Mouse (Mus musculus) forebrain, postnatal 0 days (tissue): ENCODE results near the gene Pcsk4. TPM values are rescaled to one million over a fixed set of nuclear protein-coding genes. Genes with fewer than 3 reads are reported as not detected.
"Not testable (repeated sequence)": the region's sequence is repeated elsewhere in the genome, so short reads cannot be mapped to it uniquely, and the experiment has no call there.

Experiments used
- ATAC-seq: fragments of 200-750 bp; cut with Nextera tagmentation; 2 replicates; pipeline ENCODE4 v1.8.0; 2017; ENCODE audit warnings: mild to moderate bottlenecking, moderate library complexity
- DNase-seq: peaks from one replicate; pipeline ENCODE4 v3.0.0-alpha.2; 2015
- H3K27ac ChIP-seq: fragments of 300-500 bp; sonication (generic); 2 replicates; pipeline ENCODE4 v1.5.1; 2014; ENCODE audit warnings: low read depth, mild to moderate bottlenecking, antibody characterized with exemption, low read length, moderate library complexity, mixed read lengths
- H3K27me3 ChIP-seq: fragments of 300-500 bp; sonication (generic); 2 replicates; pipeline ENCODE4 v1.6.1; 2014; ENCODE audit warnings: mild to moderate bottlenecking, low read length, mixed read lengths; ENCODE audit not compliant: insufficient read depth
- H3K36me3 ChIP-seq: fragments of 300-500 bp; sonication (generic); 2 replicates; pipeline ENCODE4 v1.6.1; 2014; ENCODE audit warnings: mild to moderate bottlenecking, moderate library complexity; ENCODE audit not compliant: insufficient read depth
- H3K4me1 ChIP-seq: fragments of 300-500 bp; sonication (generic); 2 replicates; pipeline ENCODE4 v1.6.1; 2014; ENCODE audit warnings: antibody characterized with exemption; ENCODE audit not compliant: insufficient read depth
- H3K4me2 ChIP-seq: fragments of 300-500 bp; sonication (generic); 2 replicates; pipeline ENCODE4 v1.6.1; 2014; ENCODE audit warnings: low read depth, mild to moderate bottlenecking, moderate library complexity
- H3K4me3 ChIP-seq: fragments of 300-500 bp; sonication (generic); 2 replicates; pipeline ENCODE4 v1.5.1; 2014; ENCODE audit warnings: low read depth, low read length, mixed read lengths
- H3K9ac ChIP-seq: fragments of 300-500 bp; sonication (generic); 2 replicates; pipeline ENCODE4 v1.6.1; 2014; ENCODE audit warnings: mild to moderate bottlenecking
- H3K9me3 ChIP-seq: fragments of 300-500 bp; sonication (generic); 2 replicates; pipeline ENCODE4 v1.6.1; 2016; ENCODE audit warnings: low read length
- CTCF ChIP-seq: sonication (generic); IDR thresholded peaks from 2 replicates; pipeline ENCODE4 v1.5.1; 2016; ENCODE audit warnings: antibody characterized with exemption, control low read depth, low read depth
- WGBS: fragments of 180-500 bp; shearing (Covaris S2); extraction: QIAGEN DNeasy Blood & Tissue Kit; methylation state at CpG from one replicate; pipeline ENCODE4 v1.1.7; 2014; 5-methylcytosine and 5-hydroxymethylcytosine counted together
- polyA plus RNA-seq: library from polyadenylated mRNA; unstranded; fragments of >200 nt; fragmentation: Nextera tagmentation; extraction: Ambion mirVana; gene quantifications from 2 replicates; pipeline ENCODE4 v1.2.1, GENCODE M21; 2015
- total RNA-seq: library from RNA; depleted of rRNA; stranded (reverse); fragments of >200 nt; gene quantifications from 2 replicates; pipeline ENCODE4 v1.2.3, GENCODE M21; 2014

Pcsk4 gene
- total and polyA plus RNA-seq, 2 experiments from 2014 or later, result 3.8 to 7.4 TPM

DNA sequence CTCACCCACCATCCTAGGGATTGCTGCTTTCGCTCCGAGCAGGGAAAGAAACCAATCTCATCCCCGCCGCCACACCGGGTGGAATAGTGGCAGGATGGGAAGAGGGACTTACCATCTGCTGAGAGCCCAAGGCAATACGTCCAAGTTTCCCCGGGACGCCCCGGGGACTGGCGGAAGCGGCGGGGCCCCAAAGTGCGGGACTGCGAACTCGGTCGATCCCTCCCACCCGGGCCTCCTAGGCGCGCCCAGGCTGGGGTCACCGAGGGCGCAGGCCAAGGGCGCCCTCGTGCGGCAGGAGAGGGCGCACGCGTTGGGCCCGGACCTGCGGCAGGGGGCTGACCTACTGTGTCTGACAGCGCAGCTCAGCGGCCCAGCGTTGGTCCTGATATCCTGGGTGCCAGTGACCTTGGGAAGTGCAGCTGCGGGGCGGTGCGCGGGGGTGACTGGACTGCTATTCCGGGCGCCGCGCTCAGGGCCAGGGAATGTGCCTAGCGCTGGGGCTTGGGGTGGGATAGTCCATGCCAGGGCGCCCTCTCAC, 19.0 kb upstream of the Pcsk4 start, which contains the start of gene Adamtsl5:
Gene Adamtsl5, minus strand, starts transcription at position 169 of the 538 bp plus-strand sequence.
- Histone ChIP-seq H3K27ac (no peak within 1 kb of the TSS), H3K9me3 (no peaks in the 10 kb centered on the region), H3K9ac (no peak within 1 kb of the TSS), H3K4me3 (no peak within 1 kb of the TSS), H3K4me2 (peak within 1 kb of the TSS; percentile 6), H3K27me3 (peaks cover 79% of the 10 kb centered on the region), H3K4me1 (peaks cover 4% of the 10 kb centered on the region; the same call in 1 of the 2 replicates), H3K36me3 (no peaks in the 10 kb centered on the region)
- peak; percentile 51 for TF ChIP-seq CTCF
- DNase-seq, result no peak
- 2% methylated on average over 42 of the region's 42 CpGs for WGBS
- peak; percentile 23; the same call in 1 of the 2 replicates for ATAC-seq

DNA sequence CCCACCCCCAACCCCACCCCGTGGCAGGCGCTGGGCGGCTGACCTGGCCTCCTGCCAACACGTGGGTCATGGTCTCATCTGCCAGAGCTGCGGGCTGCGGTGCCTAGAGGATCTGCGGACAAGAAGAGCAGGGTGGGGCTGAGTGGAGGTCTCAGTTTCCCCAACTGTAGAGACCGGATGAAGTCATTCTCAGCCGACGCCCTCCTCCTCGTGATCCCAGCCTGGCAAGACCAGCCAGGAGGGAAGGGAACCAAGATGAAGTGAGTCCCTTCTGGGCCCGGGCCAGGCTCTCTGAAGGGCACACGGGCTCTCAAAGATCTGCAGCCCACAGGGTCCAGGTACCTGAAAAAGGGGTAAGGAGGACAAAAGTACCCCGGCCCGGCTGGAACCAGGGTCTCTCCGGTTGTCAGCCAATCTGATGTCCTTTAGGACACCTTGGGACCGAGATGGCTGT, 18.2 kb upstream of the Pcsk4 start:
- no peak for TF ChIP-seq CTCF
- 13% methylated on average over 17 of the region's 17 CpGs for WGBS
- Histone ChIP-seq H3K4me2 (no peak overlapping the region), H3K4me1 (peaks cover 7% of the 10 kb centered on the region; the same call in 1 of the 2 replicates), H3K4me3 (no peak overlapping the region), H3K27ac (no peak overlapping the region), H3K36me3 (no peaks in the 10 kb centered on the region), H3K9me3 (no peaks in the 10 kb centered on the region), H3K27me3 (peaks cover 79% of the 10 kb centered on the region), H3K9ac (no peak overlapping the region)
- DNase-seq (no peak), ATAC-seq (no peak)

DNA sequence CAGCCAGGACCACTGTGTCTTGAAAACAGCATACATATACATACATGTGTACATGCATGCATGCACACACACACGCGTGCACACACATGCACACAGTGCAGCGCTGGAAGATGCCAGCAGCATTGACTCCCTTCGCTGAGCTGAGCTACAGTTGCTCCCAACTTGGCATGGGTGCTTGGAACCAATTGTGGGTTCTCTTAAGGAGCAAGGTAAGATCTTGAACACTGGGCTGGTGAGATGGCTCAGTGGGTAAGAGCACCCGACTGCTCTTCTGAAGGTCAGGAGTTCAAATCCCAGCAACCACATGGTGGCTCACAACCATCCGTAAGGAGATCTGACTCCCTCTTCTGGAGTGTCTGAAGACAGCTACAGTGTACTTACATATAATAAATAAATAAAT, 16.6 kb upstream of the Pcsk4 start:
- not testable (repeated sequence) for H3K4me3 ChIP-seq, H3K27ac ChIP-seq, H3K4me2 ChIP-seq, H3K36me3 ChIP-seq, ATAC-seq, H3K4me1 ChIP-seq, H3K9me3 ChIP-seq, H3K9ac ChIP-seq, DNase-seq
- H3K27me3 ChIP-seq, result peaks cover 84% of the 10 kb centered on the region
- 76% methylated on average over 5 of the region's 6 CpGs for WGBS

DNA sequence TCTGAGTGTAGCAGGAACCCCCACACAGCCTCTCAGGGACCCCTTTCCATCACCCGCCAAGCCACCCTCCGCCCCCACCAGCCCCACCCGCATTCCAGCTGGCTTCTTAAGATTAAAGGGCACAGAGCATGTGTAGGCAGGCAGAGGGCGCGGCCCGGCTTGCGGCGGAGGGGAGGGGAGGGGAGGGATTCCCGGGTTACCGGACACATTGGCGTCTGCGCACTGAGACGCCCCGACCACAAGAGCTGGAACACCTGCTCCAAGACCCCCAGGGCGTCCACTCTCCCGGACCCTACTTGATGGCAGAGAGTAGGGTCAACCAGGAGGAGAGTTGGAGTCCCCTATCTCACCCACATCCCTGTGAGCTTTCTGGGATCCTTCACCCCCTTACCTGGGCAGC, 15.8 kb upstream of the Pcsk4 start:
- Histone ChIP-seq H3K9ac (no peak overlapping the region), H3K4me3 (no peak overlapping the region), H3K27me3 (peaks cover 86% of the 10 kb centered on the region), H3K36me3 (no peaks in the 10 kb centered on the region), H3K27ac (no peak overlapping the region), H3K9me3 (no peaks in the 10 kb centered on the region), H3K4me1 (peaks cover 7% of the 10 kb centered on the region; the same call in 1 of the 2 replicates), H3K4me2 (no peak overlapping the region)
- ATAC-seq, result no peak
- 2% methylated on average over 16 of the region's 16 CpGs for WGBS
- TF ChIP-seq CTCF, result no peak
- DNase-seq, result no peak

DNA sequence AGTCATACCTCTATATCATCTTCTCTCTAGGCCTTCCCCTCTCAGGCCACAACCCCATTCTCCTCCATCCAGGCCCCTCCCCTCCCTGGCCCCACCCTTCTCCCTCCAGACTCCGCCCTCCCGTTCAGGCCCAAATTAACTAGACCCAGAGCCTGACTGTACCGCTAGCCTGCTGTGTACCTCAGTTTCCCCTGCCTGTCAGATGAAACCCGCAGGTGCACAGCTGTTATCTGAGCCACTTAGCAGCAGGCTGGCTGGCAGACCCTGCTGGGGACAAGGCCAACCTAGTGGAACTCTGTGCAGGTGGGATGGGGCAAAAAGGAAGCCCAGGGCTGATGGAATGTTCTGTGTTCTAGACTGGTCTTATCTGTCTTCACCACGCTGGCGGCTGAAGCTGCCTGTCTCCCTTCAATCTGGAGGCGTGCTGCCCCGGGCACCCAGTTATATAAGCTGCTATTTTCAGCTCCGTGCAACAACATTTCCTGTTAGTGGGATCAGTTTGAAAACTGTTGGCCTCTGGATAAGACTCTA, 14.9 kb upstream of the Pcsk4 start:
- no peak overlapping the region for H3K27ac ChIP-seq
- no peak overlapping the region for H3K9ac ChIP-seq
- no peak overlapping the region for H3K4me3 ChIP-seq
- no peak overlapping the region for H3K4me2 ChIP-seq
- no peak for DNase-seq
- no peaks in the 10 kb centered on the region for H3K36me3 ChIP-seq
- TF ChIP-seq CTCF, result no peak
- H3K4me1 ChIP-seq, result peaks cover 7% of the 10 kb centered on the region; the same call in 1 of the 2 replicates
- no peak for ATAC-seq
- H3K27me3 ChIP-seq, result peaks cover 83% of the 10 kb centered on the region
- no peaks in the 10 kb centered on the region for H3K9me3 ChIP-seq
- WGBS, result 52% methylated on average over 9 of the region's 9 CpGs

DNA sequence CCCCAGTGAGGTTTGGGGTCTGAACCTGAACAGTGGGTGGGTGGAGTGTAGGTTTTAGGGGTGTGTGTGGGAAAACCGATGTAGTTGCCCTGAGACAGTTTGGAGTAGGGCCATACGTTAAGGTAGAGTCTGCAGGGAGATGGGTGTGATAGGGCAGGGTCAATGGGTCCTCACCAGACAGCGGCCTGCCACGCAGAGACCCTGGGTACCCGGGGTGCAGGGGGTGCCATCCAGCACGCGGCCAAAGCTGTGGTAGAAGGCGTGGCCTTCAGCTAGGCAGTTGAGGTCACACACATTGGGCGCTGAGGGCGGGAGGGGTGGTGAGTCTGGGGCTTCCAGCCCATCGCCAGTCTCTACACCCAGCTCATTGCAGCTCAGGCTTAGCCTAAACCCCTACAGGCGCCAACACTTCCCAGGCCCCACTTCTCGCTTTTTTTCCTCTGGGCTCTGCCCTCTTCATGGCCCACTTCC, 14.2 kb upstream of the Pcsk4 start:
- Histone ChIP-seq H3K9me3 (no peaks in the 10 kb centered on the region), H3K36me3 (no peaks in the 10 kb centered on the region), H3K27me3 (peaks cover 75% of the 10 kb centered on the region), H3K9ac (0 out of 2 replicates have a peak overlapping the region, but pooled peaks have one; percentile 18), H3K27ac (no peak overlapping the region), H3K4me1 (peaks cover 7% of the 10 kb centered on the region; the same call in 1 of the 2 replicates), H3K4me2 (peak overlapping the region; percentile 49), H3K4me3 (peak overlapping the region; percentile 33)
- WGBS, result 30% methylated on average over 13 of the region's 13 CpGs
- ATAC-seq (no peak), DNase-seq (no peak)
- TF ChIP-seq CTCF, result no peak

DNA sequence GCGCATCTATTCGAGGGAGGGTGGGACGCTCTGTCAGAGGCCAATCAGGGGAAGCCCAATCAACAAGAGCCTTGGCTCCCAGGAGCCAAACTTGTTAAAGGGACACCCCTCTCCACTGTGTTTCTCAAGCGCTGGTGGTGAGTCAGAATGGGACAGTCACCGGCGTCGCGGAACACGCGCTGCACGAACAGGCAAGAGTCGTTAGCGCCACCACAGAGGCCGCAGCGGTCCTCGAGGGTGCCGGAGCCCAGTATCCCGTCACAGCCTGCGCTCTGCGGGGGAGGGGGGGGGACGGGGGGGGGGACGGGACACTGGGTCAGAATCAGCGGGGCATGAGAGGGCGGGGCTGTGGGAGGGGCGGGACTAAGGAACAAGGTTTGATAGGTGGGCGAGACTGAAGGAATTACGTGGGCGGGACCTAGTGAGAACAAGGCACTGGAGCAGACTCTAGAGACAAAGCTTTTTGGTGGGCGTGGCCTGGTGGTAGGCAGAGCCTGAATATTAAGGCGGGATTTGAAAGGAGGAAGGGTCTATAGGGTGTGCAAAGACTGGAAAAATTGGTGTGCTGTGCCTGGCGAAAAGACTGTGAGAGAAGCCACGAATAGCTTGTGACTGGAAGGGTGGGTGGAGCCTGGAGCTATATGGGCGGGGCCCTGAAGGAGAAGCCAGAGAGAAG, 13.6 kb upstream of the Pcsk4 start:
- H3K27me3 ChIP-seq, result peaks cover 70% of the 10 kb centered on the region
- peak; percentile 79 for DNase-seq
- TF ChIP-seq CTCF, result no peak
- peak overlapping the region; percentile 49 for H3K4me2 ChIP-seq
- peak overlapping the region; percentile 33 for H3K4me3 ChIP-seq
- 0 out of 2 replicates have a peak overlapping the region, but pooled peaks have one; percentile 18 for H3K9ac ChIP-seq
- no peaks in the 10 kb centered on the region for H3K36me3 ChIP-seq
- no peaks in the 10 kb centered on the region for H3K9me3 ChIP-seq
- WGBS, result under 1% methylated on average over 29 of the region's 33 CpGs
- peak; percentile 86 for ATAC-seq
- H3K27ac ChIP-seq, result no peak overlapping the region
- H3K4me1 ChIP-seq, result peaks cover 7% of the 10 kb centered on the region; the same call in 1 of the 2 replicates
